Mouse (Mus musculus): ENCODE data around the gene Cd40. TPM values are rescaled to one million over a fixed set of nuclear protein-coding genes. Genes with fewer than 3 reads are reported as not detected.

Cd40 gene
- 1 to 10 TPM in 1 of 2 experiments, under 1 TPM in 1; 0.66 to 1.6 TPM for total RNA-seq (2021)

- no peak for DNase-seq (ENCODE audit: extremely low spot score in 1 of 2, low spot score in 1 of 2)
Observed at GRCm38 (mm10) chr2:165054888-165055852, at the start of gene Cd40. Gene Cd40, plus strand, starts transcription at chr2:165055627.

GRCm38 (mm10) chr2:165006813-165007212, 48.6 kb upstream of the Cd40 start:
- no peak for DNase-seq (ENCODE audit: extremely low spot score in 1 of 2, low spot score in 1 of 2)

- no peak for DNase-seq (ENCODE audit: extremely low spot score in 1 of 2, low spot score in 1 of 2)
Observed at GRCm38 (mm10) chr2:165007986-165008385, 47.4 kb upstream of the Cd40 start.

GRCm38 (mm10) chr2:165009161-165009560, 46.3 kb upstream of the Cd40 start:
- DNase-seq (ENCODE audit: extremely low spot score in 1 of 2, low spot score in 1 of 2): no peak

GRCm38 (mm10) chr2:165009581-165009980, 45.8 kb upstream of the Cd40 start:
- DNase-seq (ENCODE audit: extremely low spot score in 1 of 2, low spot score in 1 of 2): no peak

GRCm38 (mm10) chr2:165010351-165010750, 45.1 kb upstream of the Cd40 start:
- DNase-seq (ENCODE audit: extremely low spot score in 1 of 2, low spot score in 1 of 2): no peak

- no peak for DNase-seq (ENCODE audit: extremely low spot score in 1 of 2, low spot score in 1 of 2)
Observed at GRCm38 (mm10) chr2:165014935-165015334, 40.5 kb upstream of the Cd40 start.

- DNase-seq (ENCODE audit: extremely low spot score in 1 of 2, low spot score in 1 of 2): no peak
Observed at GRCm38 (mm10) chr2:165020490-165020889, 34.9 kb upstream of the Cd40 start.

- no peak for DNase-seq (ENCODE audit: extremely low spot score in 1 of 2, low spot score in 1 of 2)
Observed at GRCm38 (mm10) chr2:165027163-165027562, 28.3 kb upstream of the Cd40 start.

- DNase-seq (ENCODE audit: extremely low spot score in 1 of 2, low spot score in 1 of 2): no peak
Observed at GRCm38 (mm10) chr2:165032533-165032932, 22.9 kb upstream of the Cd40 start.

- DNase-seq (ENCODE audit: extremely low spot score in 1 of 2, low spot score in 1 of 2): no peak
Observed at GRCm38 (mm10) chr2:165033306-165033705, 22.1 kb upstream of the Cd40 start.

GRCm38 (mm10) chr2:165034131-165035057, 21.0 kb upstream of the Cd40 start, which contains the start of gene Ncoa5:
Gene Ncoa5, minus strand, starts transcription at chr2:165034867.
- DNase-seq (ENCODE audit: extremely low spot score in 1 of 2, low spot score in 1 of 2): peak; percentile 96 to 99

GRCm38 (mm10) chr2:165035058-165035431, 20.4 kb upstream of the Cd40 start:
- no peak for DNase-seq (ENCODE audit: extremely low spot score in 1 of 2, low spot score in 1 of 2)

GRCm38 (mm10) chr2:165037415-165037814, 18.0 kb upstream of the Cd40 start:
- DNase-seq (ENCODE audit: extremely low spot score in 1 of 2, low spot score in 1 of 2): no peak

- DNase-seq (ENCODE audit: extremely low spot score in 1 of 2, low spot score in 1 of 2): no peak
Observed at GRCm38 (mm10) chr2:165042126-165042525, 13.3 kb upstream of the Cd40 start.

- no peak for DNase-seq (ENCODE audit: extremely low spot score in 1 of 2, low spot score in 1 of 2)
Observed at GRCm38 (mm10) chr2:165043090-165043636, 12.3 kb upstream of the Cd40 start.

- DNase-seq (ENCODE audit: extremely low spot score in 1 of 2, low spot score in 1 of 2): no peak
Observed at GRCm38 (mm10) chr2:165043729-165044128, 11.7 kb upstream of the Cd40 start.

GRCm38 (mm10) chr2:165049044-165049443, 6.4 kb upstream of the Cd40 start:
- DNase-seq (ENCODE audit: extremely low spot score in 1 of 2, low spot score in 1 of 2): no peak

GRCm38 (mm10) chr2:165050826-165051548, 4.4 kb upstream of the Cd40 start:
- no peak for DNase-seq (ENCODE audit: extremely low spot score in 1 of 2, low spot score in 1 of 2)

GRCm38 (mm10) chr2:165051566-165051965, 3.9 kb upstream of the Cd40 start:
- no peak for DNase-seq (ENCODE audit: extremely low spot score in 1 of 2, low spot score in 1 of 2)
